Mouse (Mus musculus) embryo, embryonic 11.5 days (tissue): ENCODE data around the gene Dtwd1.
"Not testable (repeated sequence)": the region's sequence is repeated elsewhere in the genome, so short reads cannot be mapped to it uniquely, and the experiment has no call there.

Source experiments
- DNase-seq: peaks from one replicate; pipeline ENCODE4 v3.0.0-alpha.2; 2012; ENCODE audit warnings: low read depth, low spot score

The Dtwd1 gene

DNA sequence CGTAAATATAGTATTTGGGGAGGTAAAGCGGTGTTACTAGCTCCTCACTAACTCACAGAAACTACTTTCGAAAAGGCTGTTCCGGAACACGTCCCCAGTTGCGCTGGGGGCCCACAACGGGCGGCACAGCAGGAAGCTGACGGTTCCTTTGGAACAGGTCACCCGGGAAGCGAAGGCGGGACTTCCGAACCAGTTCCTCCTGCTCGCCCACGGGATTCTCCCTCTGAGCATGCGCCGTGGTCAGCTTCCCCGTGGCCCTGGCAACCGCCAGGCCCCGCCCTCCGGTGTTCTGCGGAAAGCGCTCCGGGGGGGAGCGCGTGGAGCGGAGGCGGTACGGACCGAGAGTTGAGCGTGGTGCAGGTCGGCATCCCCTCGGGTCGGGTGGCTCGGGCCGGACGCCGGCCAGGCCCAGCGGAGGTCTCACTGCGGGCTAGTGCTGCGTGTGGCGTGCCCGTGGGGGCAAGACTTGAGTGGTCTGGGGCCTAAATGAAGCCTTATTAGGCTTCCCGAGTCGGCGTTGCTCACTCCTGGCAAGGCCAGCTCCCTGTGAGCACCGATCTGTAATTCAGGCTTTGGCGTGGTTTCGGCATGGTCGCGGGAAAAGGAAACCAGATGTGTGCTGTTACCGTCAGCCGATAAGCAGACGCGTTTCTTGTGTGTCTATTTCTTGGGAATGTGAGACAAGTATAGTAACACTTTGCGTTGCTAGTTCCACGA, at the start of gene Dtwd1, which contains the start of gene Fam227b:
Gene Dtwd1, plus strand, starts transcription at position 287 of the 717 bp plus-strand sequence.
Gene Fam227b, minus strand, starts transcription at position 150 of the 717 bp plus-strand sequence.
- peak; percentile 98 for DNase-seq

DNA sequence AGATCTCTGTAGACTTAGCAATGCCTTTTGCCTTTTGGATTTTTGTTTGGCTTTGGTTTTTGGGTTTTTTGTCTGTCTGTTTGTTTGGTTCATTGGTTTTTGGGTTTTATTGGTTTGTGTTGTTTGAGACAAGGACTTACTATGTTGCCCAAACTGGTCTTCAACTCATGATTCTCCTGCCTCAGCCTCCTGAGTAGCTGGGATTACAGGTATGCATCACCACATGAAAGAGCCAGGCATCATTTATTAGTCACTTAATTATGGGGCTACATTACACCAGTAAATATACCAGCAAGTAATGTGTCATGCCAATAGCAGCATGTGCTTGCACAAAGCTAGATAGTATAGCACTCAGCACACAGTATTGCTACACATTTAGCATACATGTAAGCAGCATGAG, 4.2 kb upstream of the Dtwd1 start:
- no peak for DNase-seq

DNA sequence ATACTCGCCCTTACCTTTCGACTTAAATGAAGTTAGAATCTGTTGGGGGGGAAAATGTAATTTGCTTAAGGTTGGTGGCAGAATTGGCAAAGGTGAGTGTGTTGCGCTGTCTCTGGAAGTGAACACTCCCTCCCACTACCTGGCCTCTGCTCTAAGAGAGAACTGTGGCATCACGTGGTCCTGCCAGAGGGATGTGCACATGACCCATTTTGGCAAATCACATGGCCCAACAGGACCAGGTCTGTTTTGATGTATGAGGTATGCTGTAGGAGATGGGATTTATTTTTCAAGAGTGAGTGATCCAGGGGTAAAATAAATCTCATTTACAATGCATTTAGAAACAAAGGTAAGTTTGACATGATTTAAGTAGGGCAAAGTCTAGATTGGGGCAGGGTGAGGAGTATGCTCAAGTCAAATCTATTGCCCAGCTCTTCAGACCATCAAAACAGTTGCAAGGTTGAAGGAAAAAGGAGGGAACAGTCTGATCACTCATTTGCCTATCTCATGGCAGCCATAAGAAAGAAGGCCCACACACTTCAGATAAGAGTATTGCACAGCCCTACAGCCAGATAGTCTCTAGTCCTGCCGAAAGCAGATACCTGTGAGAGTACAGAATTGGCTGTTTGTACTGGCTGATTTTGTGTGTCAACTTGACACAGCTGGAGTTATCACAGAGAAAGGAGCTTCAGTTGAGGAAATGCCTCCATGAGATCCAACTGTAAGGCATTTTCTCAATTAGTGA, 13.5 kb downstream of the Dtwd1 start:
- no peak for DNase-seq

- DNase-seq, result no peak
Observed at GRCm38 (mm10) chr2:126166335-126166734, 14.4 kb downstream of the Dtwd1 start.

- DNase-seq, result no peak
Observed at GRCm38 (mm10) chr2:126166848-126167617, 15.1 kb downstream of the Dtwd1 start.

DNA sequence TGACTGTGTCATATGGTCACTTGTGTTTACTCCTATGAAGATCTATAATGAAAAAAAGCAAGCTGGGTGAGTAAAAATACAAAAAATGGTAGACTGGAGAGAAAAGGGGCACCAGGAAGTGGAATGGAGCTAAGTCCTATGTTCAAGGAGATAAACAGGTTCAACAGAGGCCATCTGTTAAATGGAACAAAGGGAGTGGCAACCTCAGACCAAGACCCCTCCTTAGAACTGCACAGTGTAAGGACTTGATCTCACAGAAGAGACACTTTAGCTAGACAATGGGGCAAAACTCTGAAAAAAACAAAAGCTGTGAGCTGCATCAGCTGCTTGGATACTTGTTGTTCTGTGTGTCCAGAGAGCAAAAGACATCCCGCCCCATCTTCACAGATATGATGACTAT, 19.5 kb downstream of the Dtwd1 start:
- DNase-seq, result no peak

DNA sequence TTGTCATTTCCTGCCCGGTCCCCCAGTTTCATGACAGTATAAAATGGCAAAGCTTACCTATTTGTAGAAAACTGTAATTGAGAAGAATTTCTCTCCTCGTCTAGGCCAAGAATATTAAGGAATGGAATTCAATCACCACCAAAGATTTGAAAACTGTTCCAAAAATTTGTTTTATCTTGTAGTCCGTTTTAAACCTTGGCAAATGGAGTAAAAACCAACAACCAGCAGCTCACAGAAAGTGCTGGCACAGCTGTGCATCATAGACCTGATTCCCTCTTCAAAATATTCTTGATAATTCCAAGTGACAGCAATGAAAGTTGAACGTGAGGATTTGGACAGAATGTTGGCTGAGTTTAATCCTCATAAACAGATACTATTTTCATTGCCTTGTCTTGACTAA, 39.4 kb downstream of the Dtwd1 start:
- DNase-seq, result no peak

DNA sequence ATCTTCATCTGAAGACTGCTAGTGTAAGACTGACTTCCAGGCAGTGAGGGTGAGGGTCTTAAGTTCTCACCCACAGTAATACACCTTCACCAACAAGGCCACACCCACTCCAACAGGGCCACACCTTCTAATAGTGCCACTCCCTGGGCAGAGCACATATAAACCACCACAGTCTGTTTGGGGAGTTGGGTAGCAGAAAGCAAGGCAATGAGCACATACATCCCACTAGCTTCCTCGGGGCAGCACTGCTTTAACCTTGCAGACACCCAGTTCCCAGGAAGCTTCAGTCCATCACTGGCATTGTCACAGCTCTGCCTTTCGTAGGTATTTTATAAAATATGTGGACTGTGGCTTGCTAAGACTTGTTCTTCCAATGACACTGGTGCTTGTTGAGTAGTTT, 40.2 kb downstream of the Dtwd1 start:
- DNase-seq, result no peak

DNA sequence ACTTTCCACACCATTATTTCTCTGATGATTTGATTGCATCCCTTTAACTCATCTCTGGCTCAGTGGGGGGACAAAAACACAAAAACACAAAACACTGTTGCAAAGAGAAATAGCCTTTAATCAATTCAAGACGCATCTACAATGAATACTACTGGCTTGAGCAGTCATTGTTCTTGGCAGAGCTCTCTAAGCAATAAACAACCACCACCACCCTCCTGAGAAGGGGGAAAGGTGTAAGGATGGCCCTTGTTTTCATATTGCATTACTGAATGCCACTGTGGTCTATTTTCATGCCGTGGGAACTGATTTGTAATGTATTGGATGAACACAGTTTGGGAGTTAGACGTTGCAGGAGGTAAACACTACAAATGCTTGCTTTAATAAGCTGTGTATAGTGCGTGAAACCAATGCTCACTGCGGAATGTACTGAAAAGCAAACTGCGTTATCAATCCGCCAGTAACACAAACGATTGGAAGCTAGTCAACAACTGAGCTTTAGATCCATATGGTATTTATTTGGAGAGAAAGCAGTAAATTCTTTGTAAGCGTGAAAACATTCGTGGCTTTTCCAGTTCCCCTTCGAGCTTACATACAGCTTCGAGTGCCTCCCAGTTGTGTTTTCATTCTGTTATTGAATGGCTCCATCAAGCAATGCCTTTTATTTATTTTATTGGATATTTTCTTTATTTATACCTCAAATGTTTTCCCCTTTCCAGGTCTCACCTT, 43.9 kb downstream of the Dtwd1 start:
- DNase-seq, result no peak

GRCm38 (mm10) chr2:126198971-126199370, 47.0 kb downstream of the Dtwd1 start:
- no peak for DNase-seq

DNA sequence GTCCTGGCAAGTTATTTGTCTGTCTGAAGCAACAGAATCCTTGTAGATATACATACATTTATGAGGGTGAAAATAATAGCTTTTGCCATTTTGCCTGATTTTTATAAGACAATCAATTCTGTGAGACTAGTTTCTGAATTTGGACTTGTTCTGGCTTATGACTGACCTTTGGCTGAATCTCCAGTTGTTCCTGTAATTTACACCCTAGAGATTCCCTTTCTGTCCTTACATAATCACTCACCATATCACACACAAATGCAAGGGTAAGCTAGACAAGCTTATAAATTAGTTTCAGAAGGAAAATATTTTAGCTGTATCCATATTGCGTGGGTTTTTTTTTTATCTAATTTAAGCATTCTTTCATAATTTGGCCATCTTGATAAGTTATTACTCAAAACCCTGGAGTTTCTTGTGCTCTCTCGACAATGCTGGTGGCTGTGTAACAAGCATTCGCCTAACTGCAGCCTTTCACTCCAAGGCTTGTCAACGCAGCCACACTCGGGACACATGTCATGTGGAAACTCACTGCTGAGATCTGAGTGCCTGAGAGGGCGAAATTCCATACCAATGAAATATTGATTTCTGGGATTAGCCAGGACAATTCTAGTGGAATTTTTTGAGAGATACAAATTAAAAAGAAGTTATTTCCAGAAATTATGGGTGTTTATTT, 59.2 kb downstream of the Dtwd1 start:
- DNase-seq, result no peak

- not testable (repeated sequence) for DNase-seq
Observed at GRCm38 (mm10) chr2:126214800-126215199, 62.9 kb downstream of the Dtwd1 start, which contains the start of gene Gm17555. Gm17555 (plus strand) TSS chr2:126215100.
